Mouse (Mus musculus): ENCODE data around the gene Drd4. TPM values are rescaled to one million over a fixed set of nuclear protein-coding genes. Genes with fewer than 3 reads are reported as not detected.
"Not testable (repeated sequence)": the region's sequence is repeated elsewhere in the genome, so short reads cannot be mapped to it uniquely, and the experiment has no call there.

Drd4 gene
- 0.64 and 1.00 TPM in 2 replicates for polyA plus RNA-seq (2015; fragmentation: Nextera tagmentation; extraction: Ambion mirVana)

DNA sequence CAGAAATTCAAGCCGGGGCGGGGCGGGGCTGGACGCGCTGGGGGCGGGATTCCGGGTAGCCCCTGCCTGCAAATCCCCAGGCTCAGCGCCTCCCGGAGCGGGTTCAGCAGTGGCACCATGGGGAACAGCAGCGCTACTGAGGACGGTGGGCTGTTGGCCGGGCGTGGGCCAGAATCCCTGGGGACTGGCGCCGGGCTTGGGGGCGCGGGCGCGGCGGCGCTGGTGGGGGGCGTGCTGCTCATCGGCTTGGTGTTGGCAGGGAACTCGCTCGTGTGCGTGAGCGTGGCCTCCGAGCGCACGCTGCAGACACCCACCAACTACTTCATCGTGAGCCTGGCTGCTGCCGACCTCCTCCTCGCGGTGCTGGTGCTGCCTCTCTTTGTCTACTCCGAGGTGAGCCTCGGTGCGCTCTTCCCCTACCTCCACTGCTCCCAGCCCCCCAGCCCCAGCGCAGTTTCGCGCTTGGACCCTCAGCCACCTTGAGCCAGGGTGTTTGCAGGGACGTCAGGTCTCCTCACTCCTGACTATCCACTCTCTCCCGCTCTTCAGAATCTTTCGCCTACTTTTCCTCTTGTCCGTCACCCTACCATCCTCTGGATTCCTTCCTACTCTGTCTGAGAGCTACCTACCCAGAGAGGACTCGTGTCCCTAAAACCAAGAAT lies at the start of gene Drd4:
Gene Drd4 (plus strand): TSS at position 86 of the 662 bp plus-strand sequence.
- Histone ChIP-seq H3K9ac (ENCODE audit: low read depth, low read length) (peak within 1 kb of the TSS; percentile 76), H3K9me3 (ENCODE audit: control insufficient read depth, low read length) (no peaks in the 10 kb centered on the region), H3K27ac (ENCODE audit: low read depth, low read length) (no peak within 1 kb of the TSS), H3K4me3 (ENCODE audit: low read length) (peak within 1 kb of the TSS; percentile 62), H3K4me2 (ENCODE audit: low read length) (peak within 1 kb of the TSS; percentile 99), H3K4me1 (ENCODE audit: control insufficient read depth, insufficient read depth, low read depth, low read length) (peaks cover 20% of the 10 kb centered on the region), H3K36me3 (ENCODE audit: control insufficient read depth, insufficient read depth, low read length) (peaks cover 1% of the 10 kb centered on the region; the same call in 1 of the 2 replicates), H3K27me3 (replicated peaks; ENCODE audit: control insufficient read depth, insufficient read depth, low read length) (peaks cover 34% of the 10 kb centered on the region)
- WGBS: 2% methylated on average over 42 of the region's 46 CpGs
- ATAC-seq: peak; percentile 57

DNA sequence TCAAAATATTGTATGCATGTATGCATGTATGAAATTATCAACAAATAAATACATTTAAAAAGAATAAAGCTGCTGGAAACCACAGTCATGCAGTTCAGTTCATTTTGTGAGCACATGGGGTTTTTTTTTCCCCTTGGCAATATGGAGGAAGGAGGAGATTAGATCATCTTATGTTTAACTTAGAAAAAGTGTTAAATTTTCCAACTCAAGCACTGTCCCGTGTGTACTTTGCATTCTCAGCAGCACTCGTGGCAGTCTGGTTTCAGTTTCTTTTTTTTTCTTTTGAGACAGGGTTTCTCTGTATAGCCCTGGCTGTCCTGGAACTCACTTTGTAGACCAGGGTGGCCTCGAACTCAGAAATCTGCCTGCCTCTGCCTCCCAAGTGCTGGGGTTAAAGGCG lies 41.3 kb upstream of the Drd4 start:
- not testable (repeated sequence) for H3K9ac ChIP-seq (ENCODE audit: low read depth, low read length); H3K4me1 ChIP-seq (ENCODE audit: control insufficient read depth, insufficient read depth, low read depth, low read length); H3K27me3 ChIP-seq (replicated peaks; ENCODE audit: control insufficient read depth, insufficient read depth, low read length); ATAC-seq; H3K27ac ChIP-seq (ENCODE audit: low read depth, low read length); H3K4me2 ChIP-seq (ENCODE audit: low read length); H3K9me3 ChIP-seq (ENCODE audit: control insufficient read depth, low read length); H3K4me3 ChIP-seq (ENCODE audit: low read length)
- 88% methylated on average over 4 of the region's 4 CpGs for WGBS
- H3K36me3 ChIP-seq (ENCODE audit: control insufficient read depth, insufficient read depth, low read length): peaks cover 39% of the 10 kb centered on the region

DNA sequence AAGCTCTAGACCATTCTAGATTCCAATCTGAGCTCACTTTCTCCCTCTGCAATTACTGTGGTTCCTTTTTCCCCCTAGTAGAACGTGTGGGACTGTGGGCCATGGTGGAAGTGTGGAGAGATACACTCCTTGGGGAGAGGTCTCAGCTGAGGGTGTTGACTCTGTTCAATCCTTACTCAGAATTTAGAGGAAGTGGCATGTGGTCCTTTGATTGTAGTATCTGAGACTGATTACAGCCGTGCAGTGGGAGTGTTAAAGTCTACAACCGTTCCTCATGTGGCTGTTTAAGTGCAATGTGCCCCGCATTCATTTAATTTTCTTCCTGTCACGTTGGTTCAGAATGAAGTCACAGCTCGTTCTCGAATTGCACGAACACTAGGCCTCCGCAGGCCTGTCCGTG lies 35.6 kb upstream of the Drd4 start:
- peaks cover 54% of the 10 kb centered on the region for H3K36me3 ChIP-seq (ENCODE audit: control insufficient read depth, insufficient read depth, low read length)
- H3K9ac ChIP-seq (ENCODE audit: low read depth, low read length): no peak overlapping the region
- H3K4me3 ChIP-seq (ENCODE audit: low read length): no peak overlapping the region
- no peak overlapping the region for H3K27ac ChIP-seq (ENCODE audit: low read depth, low read length)
- no peak overlapping the region for H3K4me2 ChIP-seq (ENCODE audit: low read length)
- no peaks in the 10 kb centered on the region for H3K27me3 ChIP-seq (replicated peaks; ENCODE audit: control insufficient read depth, insufficient read depth, low read length)
- ATAC-seq: no peak
- no peaks in the 10 kb centered on the region for H3K4me1 ChIP-seq (ENCODE audit: control insufficient read depth, insufficient read depth, low read depth, low read length)
- H3K9me3 ChIP-seq (ENCODE audit: control insufficient read depth, low read length): no peaks in the 10 kb centered on the region
- WGBS: 94% methylated on average over 10 of the region's 10 CpGs

DNA sequence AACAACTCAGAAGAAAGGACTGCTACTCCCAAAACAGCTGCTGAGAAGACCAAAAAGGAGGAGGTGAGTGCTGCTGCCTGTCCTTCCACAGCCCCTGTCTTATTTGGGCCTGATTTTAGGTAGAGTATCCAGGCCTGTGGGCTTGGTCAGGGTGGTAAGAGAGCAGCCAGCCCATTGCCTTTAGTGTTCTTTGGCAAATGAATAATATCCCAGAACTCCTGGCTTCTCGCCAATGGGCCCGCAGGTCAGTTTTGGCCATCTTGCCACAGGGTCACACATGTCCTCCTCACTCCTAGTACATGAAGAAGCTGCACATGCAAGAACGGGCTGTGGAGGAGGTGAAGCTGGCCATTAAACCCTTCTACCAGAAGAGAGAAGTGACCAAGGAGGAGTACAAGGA lies 30.3 kb upstream of the Drd4 start:
- 94% methylated on average over 3 of the region's 3 CpGs for WGBS
- H3K4me3 ChIP-seq (ENCODE audit: low read length): no peak overlapping the region
- no peaks in the 10 kb centered on the region for H3K27me3 ChIP-seq (replicated peaks; ENCODE audit: control insufficient read depth, insufficient read depth, low read length)
- ATAC-seq: no peak
- peaks cover 2% of the 10 kb centered on the region; the same call in 1 of the 2 replicates for H3K4me1 ChIP-seq (ENCODE audit: control insufficient read depth, insufficient read depth, low read depth, low read length)
- no peaks in the 10 kb centered on the region for H3K9me3 ChIP-seq (ENCODE audit: control insufficient read depth, low read length)
- H3K36me3 ChIP-seq (ENCODE audit: control insufficient read depth, insufficient read depth, low read length): peaks cover 73% of the 10 kb centered on the region
- H3K4me2 ChIP-seq (ENCODE audit: low read length): no peak overlapping the region
- H3K9ac ChIP-seq (ENCODE audit: low read depth, low read length): no peak overlapping the region
- no peak overlapping the region for H3K27ac ChIP-seq (ENCODE audit: low read depth, low read length)

DNA sequence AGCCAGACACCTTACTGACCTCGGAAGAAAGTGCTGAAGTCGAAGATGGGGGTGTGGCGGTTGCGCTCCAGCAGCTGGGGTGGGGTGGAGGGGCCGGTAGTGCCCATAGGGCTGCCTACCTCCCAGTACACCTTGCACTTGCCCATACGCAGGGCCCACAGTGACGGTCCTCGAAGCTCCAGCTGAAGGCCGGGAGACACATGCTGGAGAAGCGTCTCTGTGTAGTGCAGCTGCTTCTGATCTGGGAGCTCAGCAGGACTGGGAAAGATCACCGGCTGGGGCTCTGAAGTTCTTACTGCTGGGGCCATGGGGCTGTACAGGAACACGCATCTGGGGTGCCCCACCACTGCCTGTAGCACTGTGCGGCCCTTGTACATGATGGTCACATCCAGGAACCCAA lies 28.2 kb upstream of the Drd4 start:
- peaks cover 3% of the 10 kb centered on the region; the same call in 1 of the 2 replicates for H3K4me1 ChIP-seq (ENCODE audit: control insufficient read depth, insufficient read depth, low read depth, low read length)
- 0 out of 2 replicates have a peak, but pooled peaks have one; percentile 26 for ATAC-seq
- no peaks in the 10 kb centered on the region for H3K27me3 ChIP-seq (replicated peaks; ENCODE audit: control insufficient read depth, insufficient read depth, low read length)
- no peaks in the 10 kb centered on the region for H3K9me3 ChIP-seq (ENCODE audit: control insufficient read depth, low read length)
- H3K4me3 ChIP-seq (ENCODE audit: low read length): no peak overlapping the region
- H3K4me2 ChIP-seq (ENCODE audit: low read length): no peak overlapping the region
- 90% methylated on average over 13 of the region's 13 CpGs for WGBS
- H3K36me3 ChIP-seq (ENCODE audit: control insufficient read depth, insufficient read depth, low read length): peaks cover 52% of the 10 kb centered on the region
- H3K27ac ChIP-seq (ENCODE audit: low read depth, low read length): no peak overlapping the region
- no peak overlapping the region for H3K9ac ChIP-seq (ENCODE audit: low read depth, low read length)

DNA sequence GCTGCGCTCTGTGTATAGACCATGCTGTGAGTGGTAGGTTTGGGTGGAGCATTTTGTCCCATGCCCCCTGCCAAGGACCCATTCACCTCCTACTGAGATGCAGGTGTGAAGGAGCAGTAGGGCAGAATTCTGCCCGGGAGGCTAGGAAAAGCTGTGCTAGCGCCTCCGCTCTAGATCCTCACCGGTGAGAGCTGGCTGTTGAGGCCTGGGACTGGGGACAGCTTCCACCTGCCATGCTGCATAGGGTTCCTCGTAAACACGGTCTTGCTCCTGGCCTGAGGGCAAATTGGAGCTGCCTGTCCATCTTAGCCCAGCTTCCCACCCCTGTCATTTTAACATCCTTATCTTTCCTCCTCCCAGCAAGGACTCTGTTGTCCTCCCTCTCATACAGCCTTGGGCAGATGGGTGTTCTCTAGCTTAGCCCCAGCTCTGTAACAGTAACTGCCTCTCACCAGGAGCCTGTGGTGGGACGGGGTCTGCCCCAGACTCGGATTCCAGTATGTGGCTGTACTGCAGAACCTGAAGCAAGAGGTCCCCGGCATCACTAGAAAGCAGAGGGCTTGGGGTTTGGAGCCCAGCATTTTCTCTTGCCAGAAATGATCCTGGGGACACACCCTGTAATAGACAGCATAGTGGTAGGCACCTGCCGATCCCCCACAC lies 27.6 kb upstream of the Drd4 start:
- Histone ChIP-seq H3K9me3 (ENCODE audit: control insufficient read depth, low read length) (no peaks in the 10 kb centered on the region), H3K27me3 (replicated peaks; ENCODE audit: control insufficient read depth, insufficient read depth, low read length) (no peaks in the 10 kb centered on the region; the same call in 1 of the 2 replicates), H3K4me2 (ENCODE audit: low read length) (no peak overlapping the region), H3K27ac (ENCODE audit: low read depth, low read length) (no peak overlapping the region), H3K4me3 (ENCODE audit: low read length) (no peak overlapping the region), H3K36me3 (ENCODE audit: control insufficient read depth, insufficient read depth, low read length) (peaks cover 48% of the 10 kb centered on the region), H3K4me1 (ENCODE audit: control insufficient read depth, insufficient read depth, low read depth, low read length) (peaks cover 3% of the 10 kb centered on the region; the same call in 1 of the 2 replicates), H3K9ac (ENCODE audit: low read depth, low read length) (no peak overlapping the region; the same call in 1 of the 2 replicates)
- 68% methylated on average over 11 of the region's 11 CpGs for WGBS
- ATAC-seq: no peak

DNA sequence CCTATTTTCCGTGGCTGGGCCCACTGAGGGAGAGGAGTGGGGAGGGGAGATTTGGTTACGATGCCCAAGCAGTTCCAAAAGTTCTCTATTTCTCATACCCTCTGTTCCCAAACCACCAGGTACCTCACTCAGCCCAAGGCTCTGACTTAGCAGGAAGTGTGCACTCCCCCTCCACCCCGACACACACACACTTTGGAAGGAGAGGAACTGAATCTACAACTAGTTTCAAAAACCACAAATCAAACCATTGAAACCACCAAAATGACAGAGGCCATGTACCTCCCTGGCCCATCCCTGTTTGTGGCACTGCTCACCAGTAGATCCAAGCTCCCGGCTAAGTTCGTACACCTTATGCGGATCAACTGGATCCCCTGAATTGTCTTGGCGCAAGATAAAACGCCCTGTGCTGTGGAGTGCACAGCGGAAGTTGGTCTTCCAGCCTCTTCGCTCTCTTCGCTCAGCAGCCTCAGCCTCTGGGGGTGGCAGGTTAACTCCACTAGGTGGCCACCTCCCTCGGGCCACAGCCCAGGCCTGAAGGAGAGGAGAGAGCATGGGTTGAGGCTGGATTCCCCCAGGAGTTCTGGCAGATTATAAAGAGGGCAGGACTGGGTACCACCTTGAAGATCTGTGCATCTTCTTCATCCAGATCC lies 26.9 kb upstream of the Drd4 start:
- H3K27me3 ChIP-seq (replicated peaks; ENCODE audit: control insufficient read depth, insufficient read depth, low read length): no peaks in the 10 kb centered on the region; the same call in 1 of the 2 replicates
- 39% methylated on average over 12 of the region's 12 CpGs for WGBS
- H3K9ac ChIP-seq (ENCODE audit: low read depth, low read length): no peak overlapping the region; the same call in 1 of the 2 replicates
- peaks cover 3% of the 10 kb centered on the region; the same call in 1 of the 2 replicates for H3K4me1 ChIP-seq (ENCODE audit: control insufficient read depth, insufficient read depth, low read depth, low read length)
- no peak for ATAC-seq
- no peak overlapping the region for H3K27ac ChIP-seq (ENCODE audit: low read depth, low read length)
- H3K9me3 ChIP-seq (ENCODE audit: control insufficient read depth, low read length): no peaks in the 10 kb centered on the region
- H3K4me3 ChIP-seq (ENCODE audit: low read length): no peak overlapping the region
- H3K36me3 ChIP-seq (ENCODE audit: control insufficient read depth, insufficient read depth, low read length): peaks cover 40% of the 10 kb centered on the region
- no peak overlapping the region for H3K4me2 ChIP-seq (ENCODE audit: low read length)

DNA sequence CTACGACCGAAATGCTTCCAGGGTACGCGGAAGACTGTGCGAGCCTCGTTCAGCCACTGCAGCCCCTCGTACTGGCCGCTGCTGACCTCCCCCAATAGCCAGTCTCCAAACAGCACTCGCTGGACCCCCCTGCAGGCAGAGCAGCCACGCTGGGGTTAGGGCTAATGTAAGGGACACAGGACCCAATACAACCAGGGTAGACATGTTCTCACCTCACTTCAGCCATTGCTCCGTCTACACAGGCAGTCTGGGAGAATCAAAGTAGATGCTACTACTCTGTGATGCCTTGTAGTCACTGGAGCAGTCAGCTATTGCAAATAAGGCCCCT lies 26.4 kb upstream of the Drd4 start:
- peak overlapping the region; percentile 52 for H3K4me2 ChIP-seq (ENCODE audit: low read length)
- WGBS: 42% methylated on average over 11 of the region's 11 CpGs
- H3K4me1 ChIP-seq (ENCODE audit: control insufficient read depth, insufficient read depth, low read depth, low read length): peaks cover 3% of the 10 kb centered on the region; the same call in 1 of the 2 replicates
- H3K36me3 ChIP-seq (ENCODE audit: control insufficient read depth, insufficient read depth, low read length): peaks cover 36% of the 10 kb centered on the region
- no peak overlapping the region for H3K4me3 ChIP-seq (ENCODE audit: low read length)
- no peak overlapping the region for H3K27ac ChIP-seq (ENCODE audit: low read depth, low read length)
- no peaks in the 10 kb centered on the region for H3K9me3 ChIP-seq (ENCODE audit: control insufficient read depth, low read length)
- no peaks in the 10 kb centered on the region; the same call in 1 of the 2 replicates for H3K27me3 ChIP-seq (replicated peaks; ENCODE audit: control insufficient read depth, insufficient read depth, low read length)
- ATAC-seq: no peak
- H3K9ac ChIP-seq (ENCODE audit: low read depth, low read length): no peak overlapping the region
